Mouse (Mus musculus) brain, adult 2 months (tissue): ENCODE results near the gene Hdac1.

ENCODE experiments used
- DNase-seq: peaks from one replicate; pipeline ENCODE4 v3.0.0; 2011; ENCODE audit warnings: low read depth, low spot score

Gene Hdac1

DNA sequence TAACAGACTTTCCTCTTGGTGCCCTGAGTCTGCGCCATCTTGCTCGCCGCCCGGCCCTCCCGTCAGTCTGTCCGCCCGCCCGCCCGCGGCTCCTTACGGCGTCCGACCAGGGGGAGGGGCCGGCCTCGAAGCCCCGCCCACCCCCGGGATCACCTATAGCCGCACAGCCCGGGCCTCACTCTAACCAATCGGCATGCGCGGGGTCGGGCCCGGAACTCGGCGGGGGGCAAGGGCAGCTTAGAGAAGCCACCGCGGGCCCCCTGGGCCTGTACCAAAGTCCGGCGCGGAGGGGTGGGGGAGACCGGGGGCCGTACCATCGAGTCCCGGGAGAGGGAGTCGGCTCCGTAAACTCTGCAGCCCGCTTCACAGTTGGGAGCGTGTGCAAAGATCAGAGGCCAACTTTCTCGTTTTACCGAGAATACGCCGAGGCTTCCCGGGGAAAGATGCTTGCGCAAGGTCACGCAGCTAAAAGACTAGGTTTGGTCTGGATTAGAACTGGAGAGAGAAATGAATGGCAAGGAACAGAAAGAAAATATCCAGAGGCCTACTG lies at the start of gene Hdac1:
Gene Hdac1 (minus strand): TSS at position 122 of the 550 bp plus-strand sequence.
- DNase-seq: peak; percentile 98

DNA sequence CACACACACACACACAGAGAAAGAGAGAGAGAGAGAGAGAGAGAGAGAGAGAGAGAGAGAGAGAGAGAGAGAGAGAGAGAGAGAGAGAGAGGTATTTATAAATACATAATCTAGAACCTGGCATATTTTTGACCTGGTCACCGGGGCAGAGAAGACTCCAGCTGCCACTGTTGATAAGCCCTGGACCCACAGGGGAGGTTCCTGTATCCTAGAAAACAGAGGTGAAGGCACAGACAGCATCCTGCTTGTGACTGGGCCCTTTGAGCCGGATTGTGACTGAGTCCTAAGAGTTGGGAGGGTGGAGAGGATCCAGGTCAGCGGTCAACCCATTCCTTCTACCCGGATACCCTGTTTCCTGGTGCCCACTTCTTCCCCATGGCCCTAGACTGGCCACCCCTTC lies 46.4 kb upstream of the Hdac1 start:
- no peak for DNase-seq

DNA sequence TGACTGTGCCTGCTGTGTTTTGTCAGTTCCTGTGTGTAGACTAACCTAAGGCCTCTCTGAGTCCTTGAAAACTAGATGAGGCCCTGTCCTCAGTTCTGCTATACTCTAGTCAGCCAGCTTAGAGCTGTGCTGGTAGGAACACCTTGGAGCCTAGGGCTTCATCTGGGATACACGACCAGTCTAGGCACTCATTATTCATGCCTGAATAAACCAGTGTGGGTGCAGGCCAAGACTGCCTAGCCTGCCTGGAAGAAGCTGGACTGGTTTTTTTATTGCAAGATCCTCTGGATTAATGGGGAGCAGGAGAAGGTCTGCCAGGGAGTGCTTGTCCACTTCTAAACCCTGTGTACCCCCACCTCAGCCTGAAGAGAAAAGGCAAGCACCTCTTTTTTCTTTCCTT lies 44.4 kb upstream of the Hdac1 start:
- DNase-seq: no peak

DNA sequence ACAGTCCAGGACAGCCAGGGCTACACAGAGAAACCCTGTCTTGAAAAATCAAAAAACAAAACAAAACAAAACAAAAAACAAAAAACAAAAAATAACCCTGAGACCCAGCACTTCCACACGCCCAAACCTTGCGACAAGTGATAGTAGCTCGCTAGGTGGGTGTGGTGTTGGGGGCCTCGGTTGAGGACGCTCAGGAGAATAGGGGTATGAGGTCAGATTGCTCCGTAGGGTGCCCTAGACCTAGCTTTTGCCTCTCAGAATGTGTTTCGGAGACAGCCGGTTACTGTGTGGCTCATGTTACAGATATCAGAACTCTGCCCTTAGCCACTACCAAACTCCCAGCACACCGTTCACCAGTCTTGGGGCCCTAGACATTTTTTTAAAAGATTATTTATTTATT lies 43.3 kb upstream of the Hdac1 start:
- DNase-seq: no peak

DNA sequence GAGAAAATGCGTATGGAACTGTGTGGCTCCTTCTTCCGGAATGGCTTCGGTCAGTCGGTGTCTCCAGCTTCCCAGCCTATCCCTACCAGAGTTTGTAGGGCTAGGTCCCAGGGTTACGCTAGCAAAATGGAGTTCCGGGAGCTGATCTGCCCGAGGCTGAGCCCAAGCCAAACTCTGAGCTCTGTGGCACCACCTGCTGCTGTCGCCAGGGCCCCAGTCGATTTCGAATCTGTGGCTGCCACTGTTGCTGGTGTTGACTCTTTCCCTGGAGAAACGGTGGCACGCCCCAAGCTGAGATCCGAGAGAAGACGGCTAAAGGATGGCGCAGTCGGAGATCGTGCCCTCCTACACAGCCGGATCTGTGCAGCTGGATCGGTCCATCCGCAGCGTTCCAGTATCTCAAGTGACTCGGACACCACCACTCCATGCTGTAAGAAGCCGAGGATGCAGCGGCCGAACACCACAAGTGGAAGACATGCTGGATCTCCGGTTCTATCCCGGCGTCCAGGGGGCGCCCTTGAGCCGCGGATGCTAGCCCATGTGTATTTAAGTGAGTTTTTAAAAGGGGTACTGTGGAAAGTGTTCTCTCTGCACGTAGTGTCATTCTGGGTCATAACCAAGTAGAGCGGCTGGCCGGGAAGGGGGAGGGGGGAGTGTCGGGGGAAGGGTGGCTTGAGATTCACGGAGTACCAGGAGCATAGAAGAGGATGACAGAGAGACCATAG lies 42.5 kb upstream of the Hdac1 start:
- DNase-seq: peak; percentile 77

DNA sequence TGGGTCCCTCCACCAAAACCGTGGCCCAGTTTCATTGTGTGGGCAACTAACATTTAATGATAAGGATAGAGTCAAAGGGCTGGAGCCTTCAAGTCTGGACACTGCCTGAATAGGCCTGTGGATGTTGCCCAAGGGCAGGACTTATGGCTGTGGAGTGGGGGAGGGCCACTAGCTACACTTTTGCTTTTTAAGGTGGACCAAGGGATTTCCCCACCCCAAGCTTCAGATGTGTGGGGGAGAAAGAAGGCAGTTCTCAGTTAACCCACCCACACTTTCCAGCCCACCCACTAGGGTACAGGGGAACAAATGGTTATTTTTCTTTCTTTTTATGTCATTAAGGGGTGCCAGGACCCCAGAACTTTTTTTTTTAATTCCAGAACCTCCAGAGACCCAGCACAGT lies 41.9 kb upstream of the Hdac1 start:
- DNase-seq: no peak

DNA sequence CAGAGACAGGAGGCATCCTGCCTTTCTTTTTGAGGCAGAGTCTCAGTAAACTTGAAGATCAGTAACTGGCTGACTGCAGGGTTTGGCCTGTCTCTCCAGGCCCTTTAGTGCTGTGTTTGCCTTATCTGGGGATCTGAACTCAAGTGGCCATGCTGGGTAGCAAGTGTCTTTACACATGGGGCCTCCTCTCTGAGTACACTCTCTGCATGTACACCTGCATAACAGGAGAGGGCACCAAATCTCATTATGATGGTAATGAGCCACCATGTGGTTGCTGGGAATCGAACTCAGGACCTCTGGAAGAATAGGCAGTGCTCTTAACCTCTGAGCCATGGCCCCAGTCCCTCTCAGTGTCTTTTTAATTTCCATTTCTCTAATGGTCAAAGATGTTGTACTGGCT lies 39.7 kb upstream of the Hdac1 start:
- DNase-seq: no peak

DNA sequence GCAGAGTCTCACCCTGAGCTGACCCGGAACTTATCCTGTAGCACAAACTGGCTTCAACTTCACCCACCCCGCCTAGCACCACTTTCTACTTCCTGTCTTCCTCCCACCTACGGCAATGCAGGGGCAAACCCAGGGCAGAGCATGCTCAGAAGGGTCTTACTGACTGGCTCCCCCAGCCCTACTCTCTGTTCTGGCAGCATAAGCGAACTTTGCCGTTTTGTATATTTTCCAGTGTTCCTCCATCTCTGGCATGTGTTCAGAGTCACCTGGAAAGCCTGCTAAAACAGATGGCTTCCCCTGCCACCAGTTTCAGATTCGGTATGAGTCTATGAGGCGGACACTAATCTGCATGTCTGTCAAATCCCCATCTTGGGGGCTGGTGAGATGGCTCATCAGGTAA lies 37.8 kb upstream of the Hdac1 start:
- peak; percentile 79 for DNase-seq

DNA sequence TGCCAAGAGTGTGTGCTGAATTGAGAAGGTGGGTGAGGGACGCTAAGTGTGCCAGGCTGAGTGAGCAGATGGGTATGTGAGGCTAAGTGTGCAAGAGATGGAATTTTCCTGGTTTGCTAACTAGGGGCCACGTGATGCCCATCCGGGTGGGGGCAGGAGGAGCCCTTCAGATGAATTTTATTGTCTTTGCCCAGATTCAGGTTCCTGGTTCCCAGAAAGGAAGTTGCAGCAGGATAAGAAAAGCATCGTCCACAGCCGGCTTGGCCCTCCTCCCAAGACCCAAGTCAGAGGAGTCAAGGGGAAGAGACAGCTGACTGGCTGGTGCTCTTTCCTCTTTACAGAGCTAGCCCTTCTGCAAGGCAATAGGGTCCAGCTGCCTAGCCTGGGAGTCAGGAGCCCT lies 36.0 kb upstream of the Hdac1 start, which contains the start of gene Fam167b:
Gene Fam167b (minus strand): TSS at position 84 of the 400 bp plus-strand sequence.
- peak; percentile 28 for DNase-seq

DNA sequence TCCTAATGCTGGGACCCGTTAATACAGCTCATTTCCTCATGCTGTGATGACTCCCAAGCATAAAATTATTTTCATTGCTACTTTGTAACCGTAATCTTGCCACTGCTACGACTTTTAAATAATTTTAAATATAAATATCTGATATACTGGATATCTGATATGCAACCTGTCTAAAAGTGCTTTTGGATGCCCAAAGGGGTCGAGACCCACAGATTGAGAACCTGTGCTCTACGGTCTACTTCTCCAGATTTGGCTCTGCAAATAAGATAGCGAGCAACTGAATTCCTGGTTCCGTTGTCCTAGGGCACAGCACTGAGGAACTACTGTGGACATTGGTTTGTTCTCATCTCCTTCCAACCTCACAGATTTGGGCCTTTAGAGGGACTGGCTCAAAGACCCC lies 35.2 kb upstream of the Hdac1 start:
- no peak for DNase-seq

DNA sequence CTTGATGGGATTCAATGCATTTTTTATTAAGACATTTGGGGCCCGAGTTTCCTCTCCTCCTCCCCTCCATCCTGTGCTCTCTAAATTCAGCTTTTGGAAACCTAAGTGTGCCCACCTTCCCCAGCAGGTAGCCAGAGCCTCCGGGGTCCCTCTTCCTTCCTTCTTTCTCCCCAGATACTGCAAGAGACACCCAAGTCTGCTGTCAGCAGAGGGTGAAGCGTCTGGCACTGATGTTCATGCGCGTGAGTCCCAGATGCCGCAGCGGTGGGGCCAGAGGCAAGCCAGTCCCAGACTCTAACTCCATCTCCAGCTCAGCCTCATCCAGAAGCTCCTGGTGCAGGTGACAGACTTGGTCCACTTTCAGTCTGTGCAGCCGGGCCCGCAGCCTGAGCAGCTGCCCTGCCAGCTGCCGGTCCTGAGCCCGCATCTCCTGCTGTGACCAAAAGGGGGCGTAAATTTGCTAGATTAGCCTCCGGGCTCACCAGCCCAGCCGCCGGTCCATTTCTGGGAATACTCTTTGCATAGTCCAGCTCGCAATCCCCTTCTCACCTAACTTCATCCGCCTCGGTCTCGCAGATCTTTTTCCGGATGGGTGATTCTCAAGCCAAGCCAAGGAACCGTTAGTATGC lies 34.5 kb upstream of the Hdac1 start:
- peak; percentile 56 for DNase-seq

DNA sequence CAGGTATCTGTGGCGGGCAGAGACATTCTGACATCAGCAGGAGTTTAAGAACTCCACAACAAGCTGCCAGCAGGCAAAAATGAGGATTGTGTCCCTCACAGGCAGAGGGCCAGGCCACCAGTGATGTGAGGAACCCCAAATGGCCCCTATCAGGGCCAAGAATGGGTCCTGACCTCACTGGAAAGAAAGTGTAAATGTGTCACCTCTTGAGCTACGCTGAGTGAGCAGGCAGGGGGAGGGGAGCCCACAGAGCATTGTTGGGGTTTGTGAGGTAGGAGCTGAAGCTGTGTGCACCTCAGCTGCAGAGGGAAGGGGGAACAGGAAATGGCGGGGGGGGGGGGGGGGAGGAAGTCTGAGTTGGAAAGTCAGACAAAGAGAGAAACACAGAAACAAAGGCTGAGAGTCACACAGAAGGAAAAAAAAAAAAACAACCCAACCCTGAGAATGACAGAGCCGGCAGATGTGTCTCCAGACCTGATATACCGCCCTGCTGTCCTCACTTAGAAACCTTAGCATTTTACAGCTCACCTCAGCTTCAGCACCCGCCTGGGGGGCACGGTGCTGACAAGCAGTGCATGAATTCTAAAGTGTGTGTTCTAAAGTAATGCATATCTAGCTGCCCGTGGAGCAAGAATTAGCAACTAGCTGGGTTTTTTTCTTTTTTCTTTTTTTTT lies 32.8 kb upstream of the Hdac1 start:
- peak; percentile 24 for DNase-seq

DNA sequence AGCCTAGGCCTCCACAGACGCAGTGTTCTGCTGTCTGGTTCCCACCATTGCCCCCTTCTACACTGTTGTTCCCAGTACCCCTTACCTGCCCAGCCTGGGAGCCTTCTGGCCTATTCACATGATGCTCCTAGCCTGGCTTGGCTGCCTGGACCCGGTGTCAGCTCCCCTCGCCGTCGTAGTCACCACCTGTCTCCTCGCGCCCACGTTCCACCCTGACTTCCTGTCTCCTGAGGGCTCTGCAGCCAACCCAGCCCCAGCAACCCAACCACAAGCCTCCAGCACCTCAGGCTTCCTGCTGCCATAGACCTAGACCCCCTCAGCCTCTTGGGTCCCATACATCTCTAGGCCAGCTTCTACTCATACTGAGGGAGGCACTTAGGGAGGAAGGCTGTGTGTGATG lies 30.9 kb upstream of the Hdac1 start, which contains the start of gene Lck:
Gene Lck (minus strand): TSS at position 212 of the 400 bp plus-strand sequence.
- no peak for DNase-seq

DNA sequence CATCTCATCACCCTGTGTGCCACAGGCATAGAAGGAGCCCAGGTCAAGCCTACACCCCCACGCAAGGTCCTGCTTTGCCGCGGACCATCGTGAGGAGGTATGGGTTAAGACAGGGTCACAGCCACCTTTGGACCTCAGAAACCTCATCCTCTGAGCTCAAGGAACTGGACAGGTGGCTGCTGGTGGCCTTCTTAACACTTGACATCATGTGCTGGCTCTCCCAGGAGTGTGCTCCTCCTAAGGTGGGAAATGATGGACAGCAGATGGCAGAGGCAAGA lies 30.5 kb upstream of the Hdac1 start:
- no peak for DNase-seq

DNA sequence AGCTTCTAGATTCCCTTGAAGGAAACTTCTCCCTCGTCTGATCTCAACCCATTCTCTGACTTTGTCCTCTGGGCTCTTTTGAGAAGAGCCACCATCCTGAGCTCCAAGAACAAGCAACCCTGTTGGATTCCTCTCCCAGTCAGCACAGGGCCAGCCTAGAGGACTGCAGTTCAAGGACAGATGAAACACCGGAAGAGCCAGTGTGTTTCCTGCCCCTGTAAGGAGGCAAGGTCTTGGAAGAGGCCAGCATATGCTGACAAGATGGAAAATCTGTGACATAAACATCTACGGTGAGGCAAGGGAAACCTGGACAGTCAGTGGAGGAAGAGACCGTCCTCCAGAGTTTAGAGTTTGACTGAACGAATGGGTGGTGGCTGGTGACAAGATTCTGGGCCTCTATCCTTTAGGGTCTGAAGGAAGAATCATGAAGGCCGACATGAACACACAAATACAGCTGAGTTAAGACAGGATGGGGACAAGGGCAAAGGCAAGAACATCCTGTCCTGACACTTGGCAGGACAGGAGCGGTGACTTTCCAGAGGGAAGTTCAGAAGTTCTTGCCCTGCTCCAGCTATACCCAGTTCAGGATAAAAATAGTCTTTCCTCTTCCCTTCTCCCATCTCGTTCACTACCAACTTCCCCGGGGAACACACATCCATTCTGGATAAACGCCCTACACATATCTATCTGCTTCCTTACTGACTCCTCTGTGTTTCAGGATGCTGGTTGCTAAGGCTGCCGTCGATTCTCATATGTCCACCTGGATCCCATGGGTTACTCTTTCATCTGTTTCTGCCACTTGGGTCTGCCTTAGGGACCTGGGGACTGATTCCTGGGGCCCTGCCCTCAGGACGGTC lies 30.0 kb upstream of the Hdac1 start:
- no peak for DNase-seq

DNA sequence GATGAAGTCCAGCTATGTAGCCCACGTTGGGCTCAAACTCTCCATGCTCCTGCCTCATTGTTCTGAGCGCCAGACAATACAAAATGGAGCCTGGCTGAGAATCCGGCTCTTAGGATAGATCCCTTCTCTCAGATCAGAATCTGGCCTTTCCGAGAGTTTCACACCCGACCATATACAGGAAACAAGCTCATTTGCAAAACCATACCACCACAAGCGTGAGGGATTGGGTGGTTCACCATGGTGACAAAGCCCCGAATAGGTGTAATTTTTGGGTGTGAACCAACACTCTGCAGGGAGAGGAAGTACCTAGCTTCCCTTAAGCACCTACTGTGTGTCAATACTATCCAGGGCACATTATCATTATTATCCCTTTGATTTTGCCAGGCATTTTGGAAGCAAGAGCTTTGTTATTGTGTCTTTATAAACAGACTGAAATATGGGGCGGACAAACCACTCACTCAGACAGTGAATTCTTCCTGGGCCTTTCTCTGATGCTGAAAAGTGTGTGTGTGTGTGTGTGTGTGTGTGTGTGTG lies 29.1 kb upstream of the Hdac1 start:
- DNase-seq: no peak

DNA sequence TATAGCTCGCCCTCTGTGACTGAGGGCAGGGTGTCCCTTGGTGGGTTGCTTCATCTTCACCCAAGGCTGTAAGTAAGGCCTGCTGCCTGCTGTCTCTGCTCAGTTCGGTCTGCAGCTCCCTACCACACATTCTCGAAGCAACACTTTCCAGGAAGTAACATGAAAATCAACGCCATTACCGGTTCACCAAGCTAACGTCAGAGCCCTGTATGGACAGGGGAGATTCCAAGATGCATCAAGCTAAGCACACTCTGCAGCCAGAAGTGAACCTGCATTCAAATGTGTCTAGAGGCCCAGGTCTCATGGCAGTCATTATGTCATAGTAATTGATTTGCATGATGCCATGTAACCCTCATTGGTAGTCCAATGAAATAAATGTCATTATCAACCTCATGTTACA lies 27.5 kb upstream of the Hdac1 start:
- no peak for DNase-seq

DNA sequence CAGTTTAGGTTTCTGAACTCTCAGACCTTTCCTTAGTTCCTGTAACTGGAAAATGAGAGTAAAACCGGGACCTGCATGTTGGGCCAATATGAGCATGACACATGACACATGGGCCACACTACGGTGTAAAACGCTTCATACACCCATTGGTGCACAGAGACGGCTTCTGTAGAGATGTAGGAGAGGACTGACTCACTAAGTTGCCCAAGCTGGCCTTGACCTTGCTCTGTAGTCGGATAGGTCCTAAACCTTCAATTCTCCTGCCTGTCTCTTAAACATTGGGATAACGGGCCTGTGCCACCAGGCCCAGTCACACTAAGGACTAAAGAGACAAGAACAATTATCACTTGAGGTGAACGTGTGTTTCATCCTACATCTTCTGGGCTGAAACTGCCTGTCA lies 25.9 kb upstream of the Hdac1 start:
- no peak for DNase-seq

DNA sequence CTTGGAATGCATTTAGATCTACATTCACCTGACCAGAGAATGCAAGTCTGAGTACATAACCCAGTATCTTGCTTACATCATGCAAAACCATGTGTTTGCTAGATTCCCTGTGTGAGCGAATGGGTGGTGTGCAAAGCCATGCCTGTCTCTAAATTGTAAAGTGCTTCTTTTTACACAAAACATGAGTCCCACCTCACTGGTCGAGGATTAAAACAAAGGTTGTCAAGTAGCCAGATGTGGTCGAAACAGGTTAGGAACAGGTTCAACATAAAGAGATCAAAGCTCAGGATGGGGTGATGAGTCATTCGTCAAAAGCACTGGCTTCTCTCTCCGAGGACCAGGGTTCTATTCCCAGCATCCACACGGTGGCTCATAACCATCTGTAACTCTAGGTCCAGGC lies 22.6 kb upstream of the Hdac1 start:
- DNase-seq: no peak

DNA sequence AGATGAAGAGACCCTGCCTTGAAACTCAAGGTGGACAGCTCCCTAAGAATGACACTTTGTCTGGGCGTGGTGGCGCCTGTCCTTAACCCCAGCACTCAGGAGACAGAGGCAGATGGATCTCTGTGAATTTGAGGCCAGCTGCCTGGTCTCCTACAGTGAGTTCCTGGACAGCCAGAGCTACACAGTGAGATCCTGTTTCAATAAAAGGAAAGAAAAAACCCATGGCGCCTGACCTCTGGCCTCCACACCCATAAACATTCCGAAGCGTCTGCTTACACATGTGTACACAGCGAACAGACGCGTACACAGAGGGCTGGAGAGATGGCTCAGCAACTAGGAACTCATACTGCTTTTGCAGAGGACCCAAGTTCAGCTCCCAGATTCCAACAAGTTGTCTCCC lies 21.2 kb upstream of the Hdac1 start:
- DNase-seq: no peak

DNA sequence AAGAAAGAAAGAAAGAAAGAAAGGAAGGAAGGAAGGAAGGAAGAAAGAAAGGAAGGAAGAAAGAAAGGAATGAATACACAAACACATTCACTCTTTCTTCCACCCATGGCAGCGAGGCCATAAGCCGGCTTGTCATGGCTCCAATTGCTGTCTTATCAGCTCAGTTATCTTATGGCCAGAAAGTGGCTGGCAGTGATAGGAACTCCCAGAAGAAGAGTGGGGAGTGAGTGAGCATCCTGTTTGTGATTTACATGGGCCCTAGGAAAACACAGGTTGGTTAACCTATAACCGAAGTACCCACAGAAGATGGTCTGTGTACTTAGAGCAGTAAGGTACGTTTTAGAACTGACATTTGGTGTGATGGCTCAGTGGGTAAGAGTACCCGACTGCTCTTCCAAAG lies 18.7 kb upstream of the Hdac1 start:
- no peak for DNase-seq
